Comparison of ENCODE assay signal across 28 mouse cellular contexts in the genomic region with DNA sequence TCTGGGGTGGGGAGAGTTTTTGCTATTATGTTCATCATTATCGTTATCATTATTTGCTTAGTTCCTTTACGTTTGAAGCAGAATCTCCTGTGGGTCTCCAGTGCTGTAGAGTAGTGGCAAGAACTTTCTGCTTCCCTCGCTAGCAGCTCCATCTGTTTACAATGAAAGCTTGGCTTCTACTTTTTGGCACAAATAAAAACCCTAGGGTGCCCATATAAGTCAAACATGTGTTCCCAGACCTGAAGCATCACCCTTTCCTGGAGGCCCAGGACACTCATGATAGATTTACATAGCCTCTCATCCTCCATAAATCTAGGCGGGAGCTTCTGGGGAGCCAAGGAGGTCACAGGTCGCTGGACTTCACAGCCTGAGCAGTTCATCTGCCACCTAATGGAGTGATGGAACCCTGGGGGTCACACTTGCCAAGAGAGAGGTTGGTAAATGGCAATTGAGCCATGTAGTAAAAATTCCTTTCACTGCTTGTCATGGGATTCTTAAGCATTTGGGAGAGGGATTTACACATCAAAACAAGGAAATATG.
DNase-seq lines count a peak whose midpoint lies in the region; ATAC-seq and TF ChIP-seq lines count a peak whose summit lies in the region.
"Had no signal": no experiment of that assay in that cellular context is flagged by ENCODE, and none has a peak within 500 bp of the region (broad histone marks: within the 10 kb centered on the region; RNA-seq: fewer than 3 reads in every experiment).

No protein-coding gene starts in this region.

- no peak overlapping the region for H3K4me2 ChIP-seq in kidney, postnatal 0 days (ENCODE audit: low read length)
- no peak overlapping the region for H3K4me2 ChIP-seq in embryonic facial prominence, embryonic 14.5 days (ENCODE audit: low read depth, low read length)
- H3K4me2 ChIP-seq: embryonic facial prominence, embryonic 12.5 days; forebrain, embryonic 15.5 days; hindbrain, embryonic 13.5 days; kidney, embryonic 15.5 days; lung, embryonic 15.5 days; midbrain, embryonic 12.5 days; neural tube, embryonic 15.5 days had no signal

- in situ Hi-C loops in Patski (cut with MboI; ENCODE audit: low pct_unique_long_range_greater_than_20kb) = no loop called here

- no peak overlapping the region for H3K9ac ChIP-seq in kidney, postnatal 0 days (ENCODE audit: low read depth, low read length)
- H3K9ac ChIP-seq in embryonic facial prominence, embryonic 14.5 days (ENCODE audit: low read depth, low read length) = no peak overlapping the region
- H3K9ac ChIP-seq: embryonic facial prominence, embryonic 12.5 days; forebrain, embryonic 15.5 days; hindbrain, embryonic 13.5 days; kidney, embryonic 15.5 days; liver, embryonic 14.5 days; lung, embryonic 15.5 days; midbrain, embryonic 12.5 days; neural tube, embryonic 15.5 days had no signal

- no peak overlapping the region for H3K27ac ChIP-seq in kidney, postnatal 0 days
- H3K27ac ChIP-seq in embryonic facial prominence, embryonic 14.5 days (replicated peaks; ENCODE audit: low read depth, low read length) = peak overlapping the region; percentile 62
- H3K27ac ChIP-seq: embryonic facial prominence, embryonic 12.5 days; forebrain, embryonic 15.5 days; hindbrain, embryonic 13.5 days; kidney, embryonic 15.5 days; liver, embryonic 14.5 days; lung, embryonic 15.5 days; midbrain, embryonic 12.5 days; neural tube, embryonic 15.5 days; stomach, postnatal 0 days had no signal

- no peaks in the 10 kb centered on the region for H3K4me1 ChIP-seq in kidney, postnatal 0 days (replicated peaks; ENCODE audit: insufficient read depth, low read length)
- H3K4me1 ChIP-seq in embryonic facial prominence, embryonic 14.5 days (ENCODE audit: control insufficient read depth, insufficient read depth, low read length) = peaks cover 14% of the 10 kb centered on the region
- H3K4me1 ChIP-seq: forebrain, embryonic 15.5 days; hindbrain, embryonic 13.5 days; kidney, embryonic 15.5 days; midbrain, embryonic 12.5 days; neural tube, embryonic 15.5 days had no signal

- H3K36me3 ChIP-seq in kidney, postnatal 0 days (ENCODE audit: insufficient read depth, low read length) = no peaks in the 10 kb centered on the region
- H3K36me3 ChIP-seq in embryonic facial prominence, embryonic 14.5 days (ENCODE audit: control insufficient read depth, insufficient read depth, low read length) = no peaks in the 10 kb centered on the region
- H3K36me3 ChIP-seq: embryonic facial prominence, embryonic 12.5 days; forebrain, embryonic 15.5 days; G1E; hindbrain, embryonic 13.5 days; kidney, embryonic 15.5 days; lung, embryonic 15.5 days; midbrain, embryonic 12.5 days; neural tube, embryonic 15.5 days had no signal

- DNase-seq in kidney, postnatal 0 days (ENCODE audit: low spot score) = no peak
- no peak for DNase-seq in kidney, postnatal 36 days
- no peak for DNase-seq in Patski (ENCODE audit: low read depth, low spot score)
- DNase-seq in embryonic facial prominence, embryonic 14.5 days (ENCODE audit: low spot score) = peak; percentile 69
- DNase-seq in yolk sac, embryonic 10.5 days (ENCODE audit: low spot score) = peak; percentile 10
- no peak for DNase-seq in adrenal gland, adult 8-10 months
- DNase-seq in gastrocnemius, postnatal 4 days (ENCODE audit: low spot score in 2 of 2) = no peak
- DNase-seq: adrenal gland, postnatal 14 days; B cell, adult 2 months; cerebellum, adult 8-10 months; cerebellum, postnatal 36 days; heart, adult 18-20 months; heart, postnatal 36 days; kidney, adult 11 months; layer of hippocampus, adult 9-11 months; thymus, adult 2 months; thymus, postnatal 4 days had no signal

- ATAC-seq in kidney, postnatal 0 days (replicated peaks; ENCODE audit: low FRiP score, low read depth) = 0 out of 2 replicates have a peak, but pooled peaks have one; percentile 33
- no peak for ATAC-seq in Patski
- ATAC-seq in embryonic facial prominence, embryonic 14.5 days (ENCODE audit: low read depth) = no peak
- ATAC-seq: forebrain, embryonic 15.5 days had no signal

- POLR2A ChIA-PET in Patski (lab: Charles Lee) = no interaction called here

- H3K27me3 ChIP-seq in kidney, postnatal 0 days (ENCODE audit: insufficient read depth, low read length) = no peaks in the 10 kb centered on the region
- no peaks in the 10 kb centered on the region for H3K27me3 ChIP-seq in Patski
- H3K27me3 ChIP-seq in embryonic facial prominence, embryonic 14.5 days (replicated peaks; ENCODE audit: control insufficient read depth, insufficient read depth, low read length) = no peaks in the 10 kb centered on the region
- H3K27me3 ChIP-seq: CH12.LX; embryonic facial prominence, embryonic 12.5 days; forebrain, embryonic 15.5 days; hindbrain, embryonic 13.5 days; kidney, embryonic 15.5 days; lung, embryonic 15.5 days; midbrain, embryonic 12.5 days; neural tube, embryonic 15.5 days had no signal

- no peak overlapping the region for H3K4me3 ChIP-seq in kidney, postnatal 0 days (replicated peaks; ENCODE audit: low read depth, low read length)
- no peak overlapping the region for H3K4me3 ChIP-seq in embryonic facial prominence, embryonic 14.5 days (ENCODE audit: low read depth, low read length)
- H3K4me3 ChIP-seq: embryonic facial prominence, embryonic 12.5 days; forebrain, embryonic 15.5 days; hindbrain, embryonic 13.5 days; kidney, embryonic 15.5 days; lung, embryonic 15.5 days; midbrain, embryonic 12.5 days; neural tube, embryonic 15.5 days had no signal

- CTCF ChIA-PET in Patski (lab: Charles Lee) = no interaction called here

- 39% methylated on average over 5 of the region's 5 CpGs for WGBS in kidney, postnatal 0 days
- 52% methylated on average over 5 of the region's 5 CpGs for WGBS in embryonic facial prominence, embryonic 14.5 days

- no peak for TF ChIP-seq CTCF in kidney, postnatal 0 days (IDR thresholded peaks at IDR 0.05; ENCODE audit: low read depth)
- peak; percentile 11 for TF ChIP-seq CTCF in Patski (IDR thresholded peaks at IDR 0.05)

- H3K9me3 ChIP-seq in kidney, postnatal 0 days (replicated peaks; ENCODE audit: low read length) = no peaks in the 10 kb centered on the region
- no peaks in the 10 kb centered on the region for H3K9me3 ChIP-seq in embryonic facial prominence, embryonic 14.5 days (ENCODE audit: control insufficient read depth, low read length)
- H3K9me3 ChIP-seq: embryonic facial prominence, embryonic 12.5 days; forebrain, embryonic 15.5 days; G1E; hindbrain, embryonic 13.5 days; kidney, embryonic 15.5 days; lung, embryonic 15.5 days; midbrain, embryonic 12.5 days; neural tube, embryonic 15.5 days had no signal

Comparison
In these comparisons a context has a peak if more than half of its experiments do, and no peak if none do; other contexts are left out.
1. DNase-seq: peak in embryonic facial prominence, embryonic 14.5 days (single experiment) and yolk sac, embryonic 10.5 days (single experiment); none in kidney, postnatal 0 days (single experiment), kidney, postnatal 36 days (0 of 2), Patski (single experiment), adrenal gland, adult 8-10 months (single experiment) and gastrocnemius, postnatal 4 days (0 of 2).